Mouse (Mus musculus): Measurements from ENCODE around the gene Cacng2. TPM values are rescaled to one million over a fixed set of nuclear protein-coding genes. Genes with fewer than 3 reads are reported as not detected.

The Cacng2 gene
- total RNA-seq, 2 experiments from 2014 or later, result 0.65 to 0.78 TPM

- DNase-seq (ENCODE audit: low spot score in 2 of 2), result no peak
Observed at GRCm38 (mm10) chr15:78082841-78083572, 36.8 kb downstream of the Cacng2 start.

- DNase-seq (ENCODE audit: low spot score in 2 of 2), result no peak
Observed at GRCm38 (mm10) chr15:78082149-78082548, 37.7 kb downstream of the Cacng2 start.

GRCm38 (mm10) chr15:78081384-78081783, 38.4 kb downstream of the Cacng2 start:
- DNase-seq (ENCODE audit: low spot score in 2 of 2), result no peak

GRCm38 (mm10) chr15:78080326-78080725, 39.5 kb downstream of the Cacng2 start:
- no peak for DNase-seq (ENCODE audit: low spot score in 2 of 2)

GRCm38 (mm10) chr15:78078776-78079628, 40.8 kb downstream of the Cacng2 start:
- DNase-seq (ENCODE audit: low spot score in 2 of 2), result peak in 1 of 2 experiments; percentile 9

GRCm38 (mm10) chr15:78078206-78078605, 41.6 kb downstream of the Cacng2 start:
- DNase-seq (ENCODE audit: low spot score in 2 of 2), result no peak

- no peak for DNase-seq (ENCODE audit: low spot score in 2 of 2)
Observed at GRCm38 (mm10) chr15:78075921-78076320, 43.9 kb downstream of the Cacng2 start.

- no peak for DNase-seq (ENCODE audit: low spot score in 2 of 2)
Observed at GRCm38 (mm10) chr15:78073109-78073508, 46.7 kb downstream of the Cacng2 start.

GRCm38 (mm10) chr15:78066475-78066874, 53.4 kb downstream of the Cacng2 start:
- peak; percentile 24 to 56 for DNase-seq (ENCODE audit: low spot score in 2 of 2)

GRCm38 (mm10) chr15:78065541-78065940, 54.3 kb downstream of the Cacng2 start:
- no peak for DNase-seq (ENCODE audit: low spot score in 2 of 2)

- no peak for DNase-seq (ENCODE audit: low spot score in 2 of 2)
Observed at GRCm38 (mm10) chr15:78064340-78064739, 55.5 kb downstream of the Cacng2 start.

- DNase-seq (ENCODE audit: low spot score in 2 of 2), result no peak
Observed at GRCm38 (mm10) chr15:78062467-78062866, 57.4 kb downstream of the Cacng2 start.

GRCm38 (mm10) chr15:78056930-78057329, 62.9 kb downstream of the Cacng2 start:
- DNase-seq (ENCODE audit: low spot score in 2 of 2), result no peak

GRCm38 (mm10) chr15:78050682-78051081, 69.1 kb downstream of the Cacng2 start:
- no peak for DNase-seq (ENCODE audit: low spot score in 2 of 2)

- DNase-seq (ENCODE audit: low spot score in 2 of 2), result no peak
Observed at GRCm38 (mm10) chr15:78049933-78050332, 69.9 kb downstream of the Cacng2 start.

- no peak for DNase-seq (ENCODE audit: low spot score in 2 of 2)
Observed at GRCm38 (mm10) chr15:78045842-78046241, 74.0 kb downstream of the Cacng2 start.

GRCm38 (mm10) chr15:78045314-78045713, 74.5 kb downstream of the Cacng2 start:
- no peak for DNase-seq (ENCODE audit: low spot score in 2 of 2)

GRCm38 (mm10) chr15:78044826-78045225, 75.0 kb downstream of the Cacng2 start:
- no peak for DNase-seq (ENCODE audit: low spot score in 2 of 2)

- DNase-seq (ENCODE audit: low spot score in 2 of 2), result no peak
Observed at GRCm38 (mm10) chr15:78042706-78043105, 77.1 kb downstream of the Cacng2 start.

GRCm38 (mm10) chr15:78037626-78038025, 82.2 kb downstream of the Cacng2 start:
- DNase-seq (ENCODE audit: low spot score in 2 of 2), result no peak

GRCm38 (mm10) chr15:78036586-78036985, 83.2 kb downstream of the Cacng2 start:
- no peak for DNase-seq (ENCODE audit: low spot score in 2 of 2)

GRCm38 (mm10) chr15:78029938-78030337, 89.9 kb downstream of the Cacng2 start:
- no peak for DNase-seq (ENCODE audit: low spot score in 2 of 2)
